Comparison of ENCODE assay signal across 8 mouse cellular contexts in genomic region chr5:9111759-9112158, GRCm38 (mm10). TPM values are rescaled to one million over a fixed set of nuclear protein-coding genes. Genes with fewer than 3 reads are reported as not detected.
DNase-seq lines count a peak whose midpoint lies in the region; ATAC-seq lines count a peak whose summit lies in the region.

No protein-coding gene starts in this region.

- no peaks in the 10 kb centered on the region for H3K4me1 ChIP-seq in forebrain, embryonic 10.5 days
- no peaks in the 10 kb centered on the region for H3K4me1 ChIP-seq in hindbrain, embryonic 14.5 days (replicated peaks; ENCODE audit: control insufficient read depth, insufficient read depth, low read length)

- H3K4me2 ChIP-seq in hindbrain, embryonic 14.5 days (replicated peaks) = no peak overlapping the region

- no peak for DNase-seq in frontal cortex, postnatal 25 days (ENCODE audit: low spot score in 2 of 2)
- peak; percentile 44 to 74 for DNase-seq in adrenal gland, postnatal 36 days
- peak; percentile 44 for DNase-seq in forebrain, embryonic 10.5 days (ENCODE audit: extremely low spot score, low spot score)
- DNase-seq in hindbrain, embryonic 14.5 days (ENCODE audit: low spot score) = peak; percentile 70
- DNase-seq in left cerebral cortex, postnatal 14 days (ENCODE audit: low spot score in 2 of 2) = peak; percentile 68
- DNase-seq in mesoderm, embryonic 11.5 days (ENCODE audit: low read depth, low spot score) = peak; percentile 65
- peak; percentile 31 for DNase-seq in spleen, adult 12 weeks (ENCODE audit: low spot score)

- no peak overlapping the region for H3K27ac ChIP-seq in forebrain, embryonic 10.5 days
- H3K27ac ChIP-seq in hindbrain, embryonic 14.5 days = no peak overlapping the region

- H3K27me3 ChIP-seq in forebrain, embryonic 10.5 days (ENCODE audit: poor library complexity, severe bottlenecking) = no peaks in the 10 kb centered on the region
- H3K27me3 ChIP-seq in hindbrain, embryonic 14.5 days (ENCODE audit: control insufficient read depth, insufficient read depth, low read length) = no peaks in the 10 kb centered on the region

- no peaks in the 10 kb centered on the region for H3K9me3 ChIP-seq in forebrain, embryonic 10.5 days
- H3K9me3 ChIP-seq in hindbrain, embryonic 14.5 days (ENCODE audit: control insufficient read depth, low read length) = no peaks in the 10 kb centered on the region

- no peak overlapping the region for H3K4me3 ChIP-seq in forebrain, embryonic 10.5 days
- H3K4me3 ChIP-seq in hindbrain, embryonic 14.5 days (replicated peaks; ENCODE audit: low read length) = no peak overlapping the region

- ATAC-seq in frontal cortex, adult (ENCODE audit: low TSS enrichment) = peak; percentile 79
- peak; percentile 43; the same call in 1 of the 2 replicates for ATAC-seq in hindbrain, embryonic 14.5 days (ENCODE audit: low FRiP score)

- H3K9ac ChIP-seq in hindbrain, embryonic 14.5 days = no peak overlapping the region

- H3K36me3 ChIP-seq in forebrain, embryonic 10.5 days (replicated peaks) = peaks cover 16% of the 10 kb centered on the region
- H3K36me3 ChIP-seq in hindbrain, embryonic 14.5 days (replicated peaks; ENCODE audit: control insufficient read depth, insufficient read depth) = 0 out of 2 replicates have a peak, but pooled peaks cover 5% of the 10 kb centered on the region

- intact Hi-C loops in left cerebral cortex, postnatal 14 days (cut with DNase I) = no loop called here

- 24% methylated on average over 5 of the region's 5 CpGs for WGBS in forebrain, embryonic 10.5 days
- WGBS in hindbrain, embryonic 14.5 days = 20% methylated on average over 5 of the region's 5 CpGs

RNA-seq across cellular contexts. Expression of gene Tmem243, which starts 11.3 kb away (rescaled TPM):
- total RNA-seq in adrenal gland, postnatal 36 days (2021) = 10 to 100 TPM; 18.6 to 56.8 TPM
- polyA plus RNA-seq in forebrain, embryonic 10.5 days (2016; fragmentation: Nextera tagmentation; extraction: Ambion mirVana) = 22.7 and 26.2 TPM in 2 replicates
- polyA plus RNA-seq in hindbrain, embryonic 14.5 days (2014; fragmentation: Nextera tagmentation; extraction: Ambion mirVana) = 13.1 and 14.1 TPM in 2 replicates
- total RNA-seq in left cerebral cortex, postnatal 14 days (2021) = 10 to 100 TPM in 1 of 2 experiments, 1 to 10 TPM in 1; 9.4 to 10.1 TPM

RNA-seq across cellular contexts. Expression of gene Dmtf1, which starts 49.8 kb away (rescaled TPM):
- total RNA-seq in adrenal gland, postnatal 36 days (2021) = 10 to 100 TPM; 26.2 to 27.1 TPM
- 57.7 and 59.4 TPM in 2 replicates for polyA plus RNA-seq in forebrain, embryonic 10.5 days (2016; fragmentation: Nextera tagmentation; extraction: Ambion mirVana)
- polyA plus RNA-seq in hindbrain, embryonic 14.5 days (2014; fragmentation: Nextera tagmentation; extraction: Ambion mirVana) = 65.3 and 66.4 TPM in 2 replicates
- total RNA-seq in left cerebral cortex, postnatal 14 days (2021) = 10 to 100 TPM; 46.5 to 51.2 TPM

Comparison
In these comparisons a context has a peak if more than half of its experiments do, and no peak if none do; other contexts are left out.
1. DNase-seq: peak in adrenal gland, postnatal 36 days (2 of 2), forebrain, embryonic 10.5 days (single experiment), hindbrain, embryonic 14.5 days (single experiment), left cerebral cortex, postnatal 14 days (2 of 2), mesoderm, embryonic 11.5 days (single experiment) and spleen, adult 12 weeks (single experiment); none in frontal cortex, postnatal 25 days (0 of 2).